Mouse (Mus musculus): ENCODE results near the gene Rspo3. TPM values are rescaled to one million over a fixed set of nuclear protein-coding genes. Genes with fewer than 3 reads are reported as not detected.
A peak's percentile ranks its signal among the peaks of the same experiment; 100 is the strongest.

Rspo3 gene
- total and polyA plus RNA-seq, 3 experiments: 0.10 to 0.52 (median 0.20) TPM

- 23% methylated on average over 2 of the region's 2 CpGs for WGBS
- H3K79me2 ChIP-seq (replicated peaks; ENCODE audit: control insufficient read depth, insufficient read depth, low read length): no peaks in the 10 kb centered on the region
- intact Hi-C loops (cut with DNase I): loop anchor here (10.0 kb wide), 1 partner anchor 265 kb away; no protein-coding TSS in a partner anchor
- no peak overlapping the region for H3K4me3 ChIP-seq
- no peak for DNase-seq
- peaks cover 6% of the 10 kb centered on the region for H3K27me3 ChIP-seq (ENCODE audit: control insufficient read depth, insufficient read depth, low read length)
- H3K36me3 ChIP-seq (ENCODE audit: control insufficient read depth, insufficient read depth, low read length): no peaks in the 10 kb centered on the region
- H3K4me1 ChIP-seq (ENCODE audit: control insufficient read depth, insufficient read depth, low read length): no peaks in the 10 kb centered on the region; the same call in 1 of the 2 replicates
- TF ChIP-seq EP300 (IDR thresholded peaks at IDR 0.05; ENCODE audit: insufficient read depth, low read depth, low read length) (no peak), CTCF (IDR thresholded peaks at IDR 0.05) (no peak), POLR2A (IDR thresholded peaks at IDR 0.05; ENCODE audit: insufficient read depth, low read depth, low read length) (no peak)
- H3K9ac ChIP-seq (ENCODE audit: low read depth, low read length): no peak overlapping the region
- H3K27ac ChIP-seq: no peak overlapping the region
Measured at GRCm38 (mm10) chr10:29539516-29539915, 3.8 kb upstream of the Rspo3 start.

GRCm38 (mm10) chr10:29538791-29539190, 3.1 kb upstream of the Rspo3 start:
- no peaks in the 10 kb centered on the region for H3K36me3 ChIP-seq (ENCODE audit: control insufficient read depth, insufficient read depth, low read length)
- TF ChIP-seq CTCF (IDR thresholded peaks at IDR 0.05) (no peak), EP300 (IDR thresholded peaks at IDR 0.05; ENCODE audit: insufficient read depth, low read depth, low read length) (no peak), POLR2A (IDR thresholded peaks at IDR 0.05; ENCODE audit: insufficient read depth, low read depth, low read length) (no peak)
- peaks cover 6% of the 10 kb centered on the region for H3K27me3 ChIP-seq (ENCODE audit: control insufficient read depth, insufficient read depth, low read length)
- no peak overlapping the region for H3K9ac ChIP-seq (ENCODE audit: low read depth, low read length)
- no peak for DNase-seq
- H3K27ac ChIP-seq: no peak overlapping the region
- H3K4me1 ChIP-seq (ENCODE audit: control insufficient read depth, insufficient read depth, low read length): no peaks in the 10 kb centered on the region; the same call in 1 of the 2 replicates
- H3K4me3 ChIP-seq: no peak overlapping the region
- intact Hi-C loops (cut with DNase I): loop anchor here (10.0 kb wide), 1 partner anchor 266 kb away; no protein-coding TSS in a partner anchor
- WGBS: 59% methylated on average over 2 of the region's 2 CpGs
- H3K79me2 ChIP-seq (replicated peaks; ENCODE audit: control insufficient read depth, insufficient read depth, low read length): no peaks in the 10 kb centered on the region

GRCm38 (mm10) chr10:29534830-29535227, 838 bp downstream of the Rspo3 start:
- peaks cover 9% of the 10 kb centered on the region for H3K27me3 ChIP-seq (ENCODE audit: control insufficient read depth, insufficient read depth, low read length)
- no peak overlapping the region for H3K9ac ChIP-seq (ENCODE audit: low read depth, low read length)
- H3K27ac ChIP-seq: no peak overlapping the region
- 2% methylated on average over 7 of the region's 7 CpGs for WGBS
- no peak overlapping the region for H3K4me3 ChIP-seq
- no peak for DNase-seq
- H3K36me3 ChIP-seq (ENCODE audit: control insufficient read depth, insufficient read depth, low read length): no peaks in the 10 kb centered on the region
- H3K79me2 ChIP-seq (replicated peaks; ENCODE audit: control insufficient read depth, insufficient read depth, low read length): no peaks in the 10 kb centered on the region
- intact Hi-C loops (cut with DNase I): loop anchor here (10.0 kb wide), 1 partner anchor 270 kb away; no protein-coding TSS in a partner anchor
- no peaks in the 10 kb centered on the region; the same call in 1 of the 2 replicates for H3K4me1 ChIP-seq (ENCODE audit: control insufficient read depth, insufficient read depth, low read length)
- TF ChIP-seq POLR2A (IDR thresholded peaks at IDR 0.05; ENCODE audit: insufficient read depth, low read depth, low read length) (no peak), CTCF (IDR thresholded peaks at IDR 0.05) (no peak), EP300 (IDR thresholded peaks at IDR 0.05; ENCODE audit: insufficient read depth, low read depth, low read length) (no peak)

- Histone ChIP-seq H3K27ac (no peak overlapping the region), H3K4me3 (no peak overlapping the region; the same call in 1 of the 2 replicates), H3K36me3 (ENCODE audit: control insufficient read depth, insufficient read depth, low read length) (no peaks in the 10 kb centered on the region), H3K4me1 (ENCODE audit: control insufficient read depth, insufficient read depth, low read length) (no peaks in the 10 kb centered on the region; the same call in 1 of the 2 replicates), H3K27me3 (ENCODE audit: control insufficient read depth, insufficient read depth, low read length) (peaks cover 9% of the 10 kb centered on the region), H3K79me2 (replicated peaks; ENCODE audit: control insufficient read depth, insufficient read depth, low read length) (no peaks in the 10 kb centered on the region), H3K9ac (ENCODE audit: low read depth, low read length) (no peak overlapping the region)
- no peak for TF ChIP-seq POLR2A (IDR thresholded peaks at IDR 0.05; ENCODE audit: insufficient read depth, low read depth, low read length)
- no peak for TF ChIP-seq EP300 (IDR thresholded peaks at IDR 0.05; ENCODE audit: insufficient read depth, low read depth, low read length)
- TF ChIP-seq CTCF (IDR thresholded peaks at IDR 0.05): no peak
- peak in 1 of 2 experiments; percentile 17 for DNase-seq
- WGBS: 3% methylated on average over 24 of the region's 24 CpGs
- intact Hi-C loops (cut with DNase I): loop anchor here (10.0 kb wide), 1 partner anchor 271 kb away; no protein-coding TSS in a partner anchor
Measured at GRCm38 (mm10) chr10:29533846-29534829, 1.5 kb downstream of the Rspo3 start.

GRCm38 (mm10) chr10:29532821-29533715, 2.6 kb downstream of the Rspo3 start:
- peaks cover 9% of the 10 kb centered on the region for H3K27me3 ChIP-seq (ENCODE audit: control insufficient read depth, insufficient read depth, low read length)
- no peaks in the 10 kb centered on the region for H3K36me3 ChIP-seq (ENCODE audit: control insufficient read depth, insufficient read depth, low read length)
- TF ChIP-seq CTCF (IDR thresholded peaks at IDR 0.05): peak; percentile 69
- no peak for TF ChIP-seq EP300 (IDR thresholded peaks at IDR 0.05; ENCODE audit: insufficient read depth, low read depth, low read length)
- 2% methylated on average over 30 of the region's 30 CpGs for WGBS
- no peak overlapping the region; the same call in 1 of the 2 replicates for H3K4me3 ChIP-seq
- H3K9ac ChIP-seq (ENCODE audit: low read depth, low read length): no peak overlapping the region
- DNase-seq: peak; percentile 61 to 69
- H3K79me2 ChIP-seq (replicated peaks; ENCODE audit: control insufficient read depth, insufficient read depth, low read length): no peaks in the 10 kb centered on the region
- no peaks in the 10 kb centered on the region; the same call in 1 of the 2 replicates for H3K4me1 ChIP-seq (ENCODE audit: control insufficient read depth, insufficient read depth, low read length)
- intact Hi-C loops (cut with DNase I): loop anchor here (10.0 kb wide), 1 partner anchor 272 kb away; no protein-coding TSS in a partner anchor
- H3K27ac ChIP-seq: no peak overlapping the region

Measured in heart, adult 2 months (tissue).